Mouse (Mus musculus) kidney, postnatal 0 days (tissue): ENCODE results near the gene Tmem164. TPM values are rescaled to one million over a fixed set of nuclear protein-coding genes. Genes with fewer than 3 reads are reported as not detected.

Source experiments
- ATAC-seq: fragments of 200-750 bp; cut with Nextera tagmentation; replicated peaks from 2 replicates; pipeline ENCODE4 v1.8.0; 2017; ENCODE audit warnings: low read depth, moderate number of reproducible peaks, moderate TSS enrichment, moderate library complexity; ENCODE audit not compliant: low FRiP score
- DNase-seq: peaks from one replicate; pipeline ENCODE4 v3.0.0-alpha.2; 2016; ENCODE audit warnings: low spot score
- H3K27ac ChIP-seq: fragments of 300-500 bp; sonication (generic); 2 replicates; pipeline ENCODE4 v1.5.1; 2014; ENCODE audit warnings: mild to moderate bottlenecking
- H3K27me3 ChIP-seq: fragments of 300-500 bp; sonication (generic); 2 replicates; pipeline ENCODE4 v1.6.1; 2014; ENCODE audit warnings: low read length, mixed read lengths; ENCODE audit not compliant: insufficient read depth
- H3K36me3 ChIP-seq: fragments of 300-500 bp; sonication (generic); 2 replicates; pipeline ENCODE4 v1.6.1; 2014; ENCODE audit warnings: low read length, mixed read lengths; ENCODE audit not compliant: insufficient read depth
- H3K4me1 ChIP-seq: fragments of 300-500 bp; sonication (generic); replicated peaks from 2 replicates; pipeline ENCODE4 v1.6.1; 2014; ENCODE audit warnings: antibody characterized with exemption, low read length, mixed read lengths; ENCODE audit not compliant: insufficient read depth
- H3K4me2 ChIP-seq: fragments of 300-500 bp; sonication (generic); 2 replicates; pipeline ENCODE4 v1.6.1; 2014; ENCODE audit warnings: mild to moderate bottlenecking, low read length, moderate library complexity, mixed read lengths
- H3K4me3 ChIP-seq: fragments of 300-500 bp; sonication (generic); replicated peaks from 2 replicates; pipeline ENCODE4 v1.5.1; 2014; ENCODE audit warnings: low read depth, low read length
- H3K9ac ChIP-seq: fragments of 300-500 bp; sonication (generic); 2 replicates; pipeline ENCODE4 v1.6.1; 2014; ENCODE audit warnings: low read depth, low read length
- H3K9me3 ChIP-seq: fragments of 300-500 bp; sonication (generic); replicated peaks from 2 replicates; pipeline ENCODE4 v1.6.1; 2016; ENCODE audit warnings: low read length, inconsistent platforms, mixed read lengths
- CTCF ChIP-seq: IDR thresholded peaks from 2 replicates; pipeline ENCODE4 v1.5.1; 2016; ENCODE audit warnings: antibody characterized with exemption, low read depth, mild to moderate bottlenecking, moderate library complexity
- WGBS: fragments of 180-500 bp; shearing (Covaris S2); extraction: QIAGEN DNeasy Blood & Tissue Kit; methylation state at CpG from one replicate; pipeline ENCODE4 v1.1.7; 2014; 5-methylcytosine and 5-hydroxymethylcytosine counted together
- polyA plus RNA-seq: library from polyadenylated mRNA; unstranded; fragments of >200 nt; fragmentation: Nextera tagmentation; extraction: Ambion mirVana; gene quantifications from 2 replicates; pipeline ENCODE4 v1.2.1, GENCODE M21; 2015

The Tmem164 gene
- polyA plus RNA-seq, 1 experiment from 2014 or later: 33.0 TPM

GRCm38 (mm10) chrX:142829267-142829666 lies 148.1 kb downstream of the Tmem164 start:
- H3K36me3 ChIP-seq: no peaks in the 10 kb centered on the region
- DNase-seq (no peak), ATAC-seq (no peak)
- no peak overlapping the region for H3K4me2 ChIP-seq
- no peak overlapping the region for H3K9ac ChIP-seq
- no peaks in the 10 kb centered on the region for H3K4me1 ChIP-seq
- H3K9me3 ChIP-seq: no peaks in the 10 kb centered on the region
- no peaks in the 10 kb centered on the region for H3K27me3 ChIP-seq
- TF ChIP-seq CTCF: no peak
- no peak overlapping the region for H3K4me3 ChIP-seq
- 72% methylated on average over 2 of the region's 2 CpGs for WGBS
- no peak overlapping the region for H3K27ac ChIP-seq

DNA sequence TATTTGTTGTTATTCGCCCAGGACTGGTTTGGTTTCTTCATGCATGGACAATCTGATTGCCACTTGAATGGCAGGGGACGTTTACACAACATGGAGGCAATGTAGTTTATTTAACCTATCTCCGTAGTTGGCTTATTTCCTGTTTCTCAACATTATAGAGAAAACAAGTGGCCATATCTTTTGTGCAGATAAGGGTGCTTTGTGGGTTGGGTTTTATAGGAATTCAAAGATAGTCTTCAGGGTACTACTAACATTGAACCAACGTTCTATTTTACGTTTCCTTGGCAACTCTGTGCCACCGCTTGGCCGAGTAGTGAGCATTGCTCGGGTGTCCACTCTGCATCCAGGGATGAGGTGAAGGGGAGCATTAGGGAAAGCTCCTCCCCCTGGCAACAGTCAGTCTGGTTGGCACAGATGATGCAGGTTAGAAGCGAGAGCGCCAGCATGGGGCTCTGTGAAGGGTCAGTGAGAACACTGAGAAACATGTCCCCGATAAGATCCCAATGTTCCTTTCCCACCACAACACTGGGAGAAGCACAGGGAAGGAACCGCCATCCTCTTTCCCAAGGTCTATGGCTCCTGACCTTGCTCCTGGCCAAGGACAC lies 148.8 kb downstream of the Tmem164 start:
- Histone ChIP-seq H3K9me3 (no peaks in the 10 kb centered on the region), H3K27me3 (no peaks in the 10 kb centered on the region), H3K4me3 (no peak overlapping the region), H3K9ac (no peak overlapping the region), H3K4me2 (no peak overlapping the region), H3K27ac (no peak overlapping the region), H3K4me1 (no peaks in the 10 kb centered on the region), H3K36me3 (no peaks in the 10 kb centered on the region)
- ATAC-seq (no peak), DNase-seq (no peak)
- TF ChIP-seq CTCF: no peak
- 80% methylated on average over 12 of the region's 12 CpGs for WGBS

DNA sequence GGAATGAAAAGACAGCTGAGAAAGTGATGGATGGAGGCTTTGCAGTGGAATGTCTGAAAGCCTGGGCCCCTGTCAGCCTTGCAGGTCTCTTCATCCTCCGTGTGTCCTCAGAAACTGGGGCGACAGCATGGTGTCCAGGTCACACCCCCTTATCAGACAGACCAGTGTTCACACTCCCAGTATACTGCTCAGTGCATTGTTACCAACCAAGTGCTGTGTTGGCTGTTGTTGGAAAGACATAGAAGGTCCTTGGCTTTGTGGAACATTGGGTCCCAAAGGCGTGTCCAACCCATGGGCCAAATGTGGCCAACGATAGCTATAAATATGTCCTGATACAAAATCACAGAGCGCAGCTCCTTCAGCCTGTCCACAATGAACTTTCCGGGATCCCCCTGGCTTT lies 149.4 kb downstream of the Tmem164 start:
- no peak overlapping the region for H3K4me2 ChIP-seq
- H3K9me3 ChIP-seq: no peaks in the 10 kb centered on the region
- no peaks in the 10 kb centered on the region for H3K27me3 ChIP-seq
- H3K9ac ChIP-seq: no peak overlapping the region
- no peak overlapping the region for H3K27ac ChIP-seq
- no peak overlapping the region for H3K4me3 ChIP-seq
- DNase-seq (no peak), ATAC-seq (no peak)
- TF ChIP-seq CTCF: no peak
- H3K36me3 ChIP-seq: no peaks in the 10 kb centered on the region
- WGBS: 88% methylated on average over 6 of the region's 6 CpGs
- no peaks in the 10 kb centered on the region for H3K4me1 ChIP-seq

DNA sequence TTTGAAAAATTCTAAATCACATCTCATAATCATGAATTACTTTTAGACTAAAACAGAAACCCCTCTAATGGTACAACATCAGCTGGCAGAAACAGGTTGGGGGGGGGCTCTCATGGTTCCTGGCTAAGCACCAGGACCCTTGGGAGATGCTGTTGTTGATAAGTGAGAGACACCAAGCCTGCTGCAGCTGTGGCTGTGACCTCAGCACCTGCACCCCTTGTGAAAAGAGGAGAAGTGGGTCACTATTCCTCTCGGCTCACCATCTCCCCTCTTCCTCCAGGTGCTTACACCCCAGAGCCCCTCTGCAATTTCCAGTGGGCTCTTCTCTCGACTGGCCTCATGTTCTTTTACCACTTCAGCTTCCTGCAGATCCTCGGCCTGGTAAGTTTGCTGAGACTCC lies 151.0 kb downstream of the Tmem164 start:
- Histone ChIP-seq H3K4me3 (no peak overlapping the region), H3K4me1 (no peaks in the 10 kb centered on the region), H3K27me3 (no peaks in the 10 kb centered on the region), H3K36me3 (0 out of 2 replicates have a peak, but pooled peaks cover 5% of the 10 kb centered on the region), H3K9ac (no peak overlapping the region), H3K27ac (no peak overlapping the region), H3K4me2 (no peak overlapping the region), H3K9me3 (no peaks in the 10 kb centered on the region)
- no peak for DNase-seq
- 30% methylated on average over 3 of the region's 3 CpGs for WGBS
- ATAC-seq: no peak
- no peak for TF ChIP-seq CTCF

- 65% methylated on average over 13 of the region's 13 CpGs for WGBS
- Histone ChIP-seq H3K4me2 (no peak overlapping the region), H3K9ac (no peak overlapping the region), H3K9me3 (no peaks in the 10 kb centered on the region), H3K27me3 (no peaks in the 10 kb centered on the region), H3K4me1 (no peaks in the 10 kb centered on the region), H3K36me3 (0 out of 2 replicates have a peak, but pooled peaks cover 5% of the 10 kb centered on the region), H3K4me3 (no peak overlapping the region), H3K27ac (no peak overlapping the region)
- DNase-seq: no peak
- TF ChIP-seq CTCF: no peak
- no peak; the same call in 1 of the 2 replicates for ATAC-seq
These were observed 152.1 kb downstream of the Tmem164 start for GRCm38 (mm10) chrX:142833164-142833796.

- peak; percentile 33 for DNase-seq
- Histone ChIP-seq H3K36me3 (0 out of 2 replicates have a peak, but pooled peaks cover 5% of the 10 kb centered on the region), H3K4me2 (no peak overlapping the region), H3K9ac (no peak overlapping the region), H3K4me3 (no peak overlapping the region), H3K4me1 (no peaks in the 10 kb centered on the region), H3K27me3 (no peaks in the 10 kb centered on the region), H3K9me3 (no peaks in the 10 kb centered on the region), H3K27ac (0 out of 2 replicates have a peak overlapping the region, but pooled peaks have one; percentile 31)
- WGBS: 75% methylated on average over 6 of the region's 6 CpGs
- no peak for TF ChIP-seq CTCF
- no peak; the same call in 1 of the 2 replicates for ATAC-seq
These were observed 153.6 kb downstream of the Tmem164 start for GRCm38 (mm10) chrX:142834807-142835206.
